Mouse (Mus musculus) ovary, postnatal 36 days (tissue): Measurements from ENCODE around the gene Ttll12.

ENCODE experiments used
- DNase-seq: peaks from one replicate; pipeline ENCODE4 v3.0.0; 2022; ENCODE audit warnings: low spot score, mixed read lengths

Ttll12 gene

GRCm38 (mm10) chr15:83593702-83594512 is 1.1 kb downstream of the Ttll12 start:
- no peak for DNase-seq

- no peak for DNase-seq
Observed at GRCm38 (mm10) chr15:83593189-83593585, 1.8 kb downstream of the Ttll12 start.

GRCm38 (mm10) chr15:83592260-83593188 is 2.4 kb downstream of the Ttll12 start:
- no peak for DNase-seq

DNA sequence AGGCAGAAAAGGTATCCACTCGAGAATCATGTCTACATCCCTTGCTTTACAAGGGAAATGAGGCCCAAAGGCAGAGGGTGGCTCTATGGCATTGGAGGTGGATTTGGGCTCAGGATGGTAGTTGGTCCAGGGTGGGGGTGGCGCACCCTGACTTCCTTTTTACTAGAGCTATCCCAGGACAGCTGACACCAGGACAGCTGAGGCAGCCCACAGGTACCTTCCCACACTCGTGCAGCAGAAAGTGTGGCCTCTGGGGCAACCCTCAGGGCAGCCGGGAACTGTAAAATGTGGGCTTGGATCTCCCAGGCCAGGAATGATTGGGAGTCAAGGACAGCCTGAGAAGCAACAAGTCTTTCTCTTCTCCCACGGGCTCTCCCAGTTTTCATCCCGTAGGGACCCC is 3.2 kb downstream of the Ttll12 start:
- DNase-seq, result no peak

GRCm38 (mm10) chr15:83590841-83591240 is 4.1 kb downstream of the Ttll12 start:
- no peak for DNase-seq

GRCm38 (mm10) chr15:83584741-83585220 is 10.2 kb downstream of the Ttll12 start:
- DNase-seq, result no peak

DNA sequence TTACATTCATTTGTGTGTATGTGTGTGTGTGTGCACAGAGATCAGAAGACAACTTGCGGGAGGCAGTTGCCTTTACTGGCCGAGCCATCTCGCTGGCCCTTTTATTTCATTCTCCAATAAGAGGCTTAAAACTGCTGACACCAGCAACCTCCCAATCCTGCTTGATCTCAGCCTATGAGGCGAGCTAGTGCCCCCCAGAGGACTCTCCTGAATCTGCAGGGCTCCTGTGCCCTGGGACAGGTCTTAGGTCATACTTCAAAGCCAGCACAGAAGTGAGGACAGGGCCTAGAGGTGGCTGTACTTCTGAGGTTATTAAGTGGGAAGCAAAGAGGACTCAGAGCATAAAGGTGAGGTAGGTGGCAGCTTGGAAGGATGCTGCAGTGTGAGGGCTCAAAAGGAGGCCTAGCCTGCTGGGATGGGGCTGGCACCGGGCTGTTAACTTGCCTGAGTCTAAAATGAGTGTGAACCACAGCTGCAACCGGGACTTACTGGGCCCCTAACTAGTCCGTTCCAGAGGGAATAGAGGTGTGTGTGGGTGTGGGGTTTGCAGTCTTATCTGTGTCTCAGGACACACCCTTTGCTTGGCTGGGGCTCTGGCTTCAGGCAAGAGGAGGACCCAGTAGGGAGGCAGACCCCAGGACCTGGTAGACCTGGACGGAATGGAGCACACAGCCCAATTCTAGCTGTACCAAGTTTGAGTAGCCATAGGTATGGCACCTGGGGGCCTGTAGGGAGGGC is 11.4 kb downstream of the Ttll12 start:
- peak; percentile 47 for DNase-seq

DNA sequence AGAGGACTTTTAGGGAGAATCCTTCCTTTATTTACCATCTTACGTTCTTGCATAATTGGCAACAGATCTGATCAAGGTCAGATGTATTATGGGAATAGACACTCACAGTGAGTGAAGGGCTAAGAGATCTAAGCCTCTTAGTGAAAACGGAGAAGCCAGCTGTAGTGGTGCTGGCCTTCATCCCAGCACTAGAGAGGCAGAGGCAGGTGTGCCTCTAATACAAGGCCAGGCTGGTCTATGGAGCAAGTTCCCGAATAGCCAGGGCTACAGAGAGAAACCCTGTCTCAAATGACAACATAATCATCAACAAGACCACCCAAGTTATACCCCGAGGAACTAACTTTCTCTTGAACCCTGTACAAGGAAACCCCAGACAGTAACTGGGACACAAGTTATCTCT is 12.0 kb downstream of the Ttll12 start:
- no peak for DNase-seq

DNA sequence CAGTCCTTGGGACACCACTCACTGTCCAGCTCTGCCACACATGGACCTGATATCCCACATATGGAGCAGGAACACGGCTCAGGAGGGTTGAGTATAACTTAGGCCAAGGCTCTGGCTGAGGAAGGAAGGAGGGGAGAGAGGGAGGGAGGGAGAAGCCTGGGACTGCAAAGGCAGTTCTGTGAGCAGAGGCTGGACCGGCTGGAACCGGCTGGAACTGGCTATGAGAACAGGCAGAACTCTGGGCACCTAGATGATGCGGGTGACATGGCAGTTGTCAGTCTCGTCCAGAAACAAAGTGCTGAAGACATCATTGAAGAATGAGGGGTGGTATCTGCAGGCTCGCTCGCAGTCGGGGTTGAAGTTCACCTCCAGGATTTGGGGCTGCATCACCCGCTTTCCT is 18.3 kb downstream of the Ttll12 start:
- DNase-seq, result no peak

DNA sequence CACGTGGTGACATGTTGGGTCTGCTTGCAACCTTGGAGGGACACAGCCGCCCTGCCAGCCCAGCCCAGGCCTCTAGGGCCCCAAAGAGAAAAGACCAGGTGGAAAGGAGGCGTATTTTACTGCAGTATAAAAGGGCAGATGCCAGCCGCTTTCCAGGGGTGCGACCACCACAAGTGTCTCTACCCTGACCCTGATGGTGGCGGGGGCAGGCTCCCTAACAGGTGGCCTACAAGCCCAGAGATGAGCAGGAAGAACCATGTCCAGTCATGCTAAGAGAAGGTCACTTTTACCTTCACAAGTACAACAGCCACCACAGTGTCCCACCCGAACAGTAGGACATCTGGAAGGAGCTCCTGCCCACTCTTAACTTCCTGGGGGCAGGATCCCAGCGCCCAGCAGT is 19.4 kb downstream of the Ttll12 start:
- DNase-seq, result no peak

DNA sequence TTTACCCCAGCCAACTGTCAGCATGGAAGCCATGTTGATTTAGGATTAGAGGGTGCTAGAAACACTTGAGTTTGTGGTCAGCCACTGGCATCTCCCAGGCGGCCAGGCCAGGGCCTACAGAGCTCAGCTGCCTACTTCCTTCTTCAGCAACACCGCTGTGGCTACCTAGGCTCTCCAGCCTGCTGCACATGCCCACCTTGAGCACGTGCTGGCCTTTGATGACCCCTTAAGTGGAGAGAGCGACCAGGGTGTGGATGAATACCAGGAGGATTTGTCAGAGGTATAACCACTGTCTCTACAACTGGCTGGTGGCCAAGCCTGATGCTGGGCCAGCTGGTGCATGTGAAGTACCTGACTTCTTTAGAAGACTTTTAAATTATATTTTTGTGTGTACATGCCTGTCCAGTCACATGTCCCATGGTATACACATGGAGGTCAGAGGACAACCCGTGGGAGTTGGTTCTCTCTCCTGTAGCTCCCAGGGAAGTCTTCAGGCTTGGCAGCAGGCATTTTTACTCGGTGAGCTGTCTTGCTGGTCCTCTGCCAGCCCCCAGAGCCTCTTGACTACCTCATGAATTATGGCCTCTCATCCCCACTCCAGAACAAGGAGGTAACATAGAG is 20.1 kb downstream of the Ttll12 start:
- no peak for DNase-seq

- DNase-seq, result no peak
Observed at GRCm38 (mm10) chr15:83573606-83574005, 21.4 kb downstream of the Ttll12 start.

GRCm38 (mm10) chr15:83572132-83572531 is 22.8 kb downstream of the Ttll12 start:
- DNase-seq, result no peak

DNA sequence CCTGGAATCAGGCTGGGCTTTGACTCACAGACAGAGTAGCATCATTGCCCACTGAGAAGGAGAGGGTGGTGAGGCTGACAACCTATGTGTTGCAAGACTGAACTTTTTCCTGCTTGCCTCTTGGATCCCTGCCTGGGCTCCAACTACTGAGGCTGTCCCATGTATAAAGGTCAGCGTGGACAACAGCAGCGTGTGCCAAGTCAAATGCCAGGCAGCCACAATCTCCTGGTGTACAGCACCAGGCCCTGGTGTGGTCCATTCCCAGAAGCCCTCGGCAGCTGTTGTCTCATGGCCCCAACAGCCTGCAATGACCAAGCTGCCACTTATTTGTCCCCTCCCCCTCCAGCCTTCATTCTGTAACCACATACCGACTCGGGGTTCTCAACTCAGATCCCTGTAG is 23.3 kb downstream of the Ttll12 start:
- DNase-seq, result no peak

DNA sequence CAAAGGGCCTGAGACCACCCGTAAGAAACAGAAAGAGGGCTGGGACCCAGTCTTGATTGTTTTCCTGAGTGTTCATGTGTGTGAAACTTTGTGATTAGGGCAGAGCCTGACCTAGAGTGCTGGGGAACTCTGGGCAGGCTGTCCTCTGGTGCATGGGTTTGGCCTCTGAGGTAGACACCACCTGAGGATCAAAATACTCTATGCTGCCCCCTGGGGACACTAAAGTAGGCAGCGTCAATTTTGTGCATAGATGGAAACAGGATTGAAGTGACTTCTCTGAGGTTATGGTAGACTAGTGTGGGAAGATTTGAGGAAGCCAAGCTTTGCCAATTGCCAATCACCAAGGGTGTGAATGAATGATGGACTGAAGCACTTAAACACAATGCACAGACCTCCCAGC is 24.3 kb downstream of the Ttll12 start:
- DNase-seq, result no peak

DNA sequence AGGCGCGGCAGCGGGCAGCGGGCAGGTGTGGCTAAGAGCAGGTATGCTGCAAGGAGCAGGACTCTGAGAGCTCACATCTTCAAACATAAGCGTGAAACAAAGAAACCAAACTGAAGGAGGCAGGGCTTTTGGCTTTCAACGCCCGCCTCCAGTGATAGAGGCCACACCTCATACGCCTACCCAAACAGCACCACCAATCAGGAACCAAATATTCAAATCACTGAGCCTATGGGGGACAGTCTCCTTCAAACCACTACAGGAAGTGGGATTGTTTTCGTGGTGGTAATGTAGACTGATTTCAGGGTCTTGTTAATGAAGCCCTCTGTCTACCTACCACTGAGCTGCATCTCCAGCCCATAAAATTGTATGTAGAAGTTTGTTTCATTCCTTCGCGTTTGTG is 25.3 kb downstream of the Ttll12 start:
- no peak for DNase-seq

DNA sequence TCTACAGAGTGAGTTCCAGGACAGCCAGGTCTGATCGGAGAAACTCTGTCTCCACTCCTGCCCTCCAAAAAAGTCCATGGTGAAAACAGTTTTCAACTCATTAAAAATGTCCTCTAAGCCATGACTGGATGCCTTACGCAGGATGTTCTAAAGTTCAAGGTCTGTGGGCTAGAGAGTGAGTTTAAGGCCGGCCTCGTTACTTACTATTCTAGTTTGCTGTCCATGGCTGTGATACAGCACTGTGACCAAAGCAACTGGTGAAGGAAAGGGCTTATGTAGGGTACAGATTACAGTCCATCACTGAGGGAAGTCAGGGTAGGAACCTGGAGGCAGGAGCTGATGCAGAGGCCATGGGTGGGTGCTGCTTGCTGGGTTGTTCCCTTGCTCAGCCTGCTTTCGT is 26.4 kb downstream of the Ttll12 start:
- no peak for DNase-seq

- no peak for DNase-seq
Observed at GRCm38 (mm10) chr15:83567728-83568127, 27.2 kb downstream of the Ttll12 start.

DNA sequence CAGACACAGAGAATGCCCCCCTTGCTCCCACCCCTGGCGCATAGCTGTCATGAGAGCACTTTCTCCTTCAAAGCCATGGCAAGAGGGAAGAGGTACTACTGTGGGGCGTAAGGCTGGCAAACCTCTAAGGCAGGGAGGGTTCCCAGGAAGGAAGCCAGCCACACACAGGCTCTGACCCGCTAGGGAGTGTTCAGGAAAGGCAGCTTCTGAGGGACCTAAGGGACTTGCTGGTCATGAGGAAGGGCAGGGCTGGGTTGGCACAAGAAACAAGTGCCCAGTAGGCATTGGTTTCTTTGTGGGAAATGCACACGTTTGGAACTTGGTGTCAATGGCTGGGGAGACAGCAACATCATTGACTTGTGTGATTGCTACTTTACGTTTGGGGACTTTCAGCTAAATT is 29.0 kb downstream of the Ttll12 start:
- DNase-seq, result no peak

GRCm38 (mm10) chr15:83565434-83565833 is 29.5 kb downstream of the Ttll12 start:
- DNase-seq, result no peak

GRCm38 (mm10) chr15:83563857-83564651 is 30.9 kb downstream of the Ttll12 start:
- peak; percentile 60 for DNase-seq
